Mouse (Mus musculus): ENCODE data around the gene Il5.

GRCm38 (mm10) chr11:53699351-53699750 lies 21.2 kb upstream of the Il5 start:
- TF ChIP-seq CTCF (IDR thresholded peaks at IDR 0.05; ENCODE audit: extremely low read depth, insufficient read depth, insufficient read length, insufficient replicate concordance) (no peak), POLR2A (IDR thresholded peaks at IDR 0.05; ENCODE audit: low read depth, low read length) (no peak)
